Mouse (Mus musculus) myocyte (in vitro differentiated cells): ENCODE data around the gene Sdr9c7.

Source experiments
- CEBPB ChIP-seq: IDR thresholded peaks from 2 replicates; pipeline ENCODE4 v1.6.1; 2011; ENCODE audit warnings: mild to moderate bottlenecking, moderate library complexity; ENCODE audit not compliant: poor library complexity, insufficient read depth, severe bottlenecking
- E2F4 ChIP-seq: IDR thresholded peaks from one replicate; pipeline ENCODE4 v1.6.1; 2011; ENCODE audit warnings: mild to moderate bottlenecking, control low read depth, moderate library complexity; ENCODE audit not compliant: insufficient read depth
- MAX ChIP-seq: IDR thresholded peaks from one replicate; pipeline ENCODE4 v1.6.1; 2011; ENCODE audit warnings: low read depth, mild to moderate bottlenecking, control low read depth
- POLR2A ChIP-seq: IDR thresholded peaks from one replicate; pipeline ENCODE4 v1.6.1; 2011; ENCODE audit warnings: low read depth, mild to moderate bottlenecking, control low read depth, moderate library complexity; ENCODE audit not compliant: insufficient read length
- POLR2AphosphoS2 ChIP-seq: IDR thresholded peaks from one replicate; pipeline ENCODE4 v1.6.1; 2011; ENCODE audit warnings: low read depth, control low read depth; ENCODE audit not compliant: insufficient read length
- SRF ChIP-seq: IDR thresholded peaks from one replicate; pipeline ENCODE4 v1.6.1; 2011; ENCODE audit warnings: low read depth; ENCODE audit not compliant: control insufficient read depth, insufficient read length
- TCF12 ChIP-seq: IDR thresholded peaks from one replicate; pipeline ENCODE4 v1.6.1; 2011; ENCODE audit warnings: mild to moderate bottlenecking, control low read depth; ENCODE audit not compliant: poor library complexity, insufficient read depth, severe bottlenecking

DNA sequence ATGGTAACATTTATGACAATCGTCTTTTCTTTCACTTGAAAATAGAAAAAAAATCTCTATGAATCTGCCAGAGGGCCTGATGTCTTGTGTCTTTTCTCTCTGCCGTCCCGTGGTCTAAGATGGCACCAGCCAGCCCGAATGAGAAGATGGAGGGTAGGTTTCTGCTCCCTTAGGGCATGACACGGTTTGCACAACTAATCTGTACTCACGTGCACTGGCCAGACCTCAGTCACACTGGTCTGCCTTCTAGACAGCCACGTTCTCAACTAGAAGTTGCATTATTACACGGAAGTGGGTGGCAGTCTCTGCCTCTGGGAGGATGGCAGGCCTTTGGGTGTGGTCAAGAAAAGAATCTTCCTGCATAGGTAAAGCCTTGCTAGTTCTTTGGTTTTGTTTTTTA lies 24.7 kb downstream of the Sdr9c7 start:
- TF ChIP-seq SRF (no peak), POLR2A (no peak), E2F4 (no peak), TCF12 (no peak), POLR2AphosphoS2 (no peak), CEBPB (no peak), MAX (no peak)
